Mouse (Mus musculus) c-Kit-positive CD71-positive TER-119-positive erythroid progenitor cells, embryonic 14.5 days (primary cell): ENCODE results near the gene Bcl2l13.
A peak's percentile ranks its signal among the peaks of the same experiment; 100 is the strongest.
"Not testable (repeated sequence)": the region's sequence is repeated elsewhere in the genome, so short reads cannot be mapped to it uniquely, and the experiment has no call there.

Experiments
- DNase-seq: peaks from one replicate; pipeline ENCODE4 v3.0.0-alpha.2; 2013; ENCODE audit warnings: low spot score

Bcl2l13 gene

GRCm38 (mm10) chr6:120835474-120836374 is at the start of gene Bcl2l13:
Gene Bcl2l13 (plus strand): TSS chr6:120836212.
- peak; percentile 88 for DNase-seq

- no peak for DNase-seq
Observed at GRCm38 (mm10) chr6:120788068-120788607, 47.9 kb upstream of the Bcl2l13 start.

GRCm38 (mm10) chr6:120788904-120789303 is 47.1 kb upstream of the Bcl2l13 start:
- peak; percentile 49 for DNase-seq

GRCm38 (mm10) chr6:120790153-120790552 is 45.9 kb upstream of the Bcl2l13 start:
- no peak for DNase-seq

- no peak for DNase-seq
Observed at GRCm38 (mm10) chr6:120790717-120791116, 45.3 kb upstream of the Bcl2l13 start.

- DNase-seq, result no peak
Observed at GRCm38 (mm10) chr6:120792947-120793346, 43.1 kb upstream of the Bcl2l13 start.

GRCm38 (mm10) chr6:120795422-120796086 is 40.5 kb upstream of the Bcl2l13 start:
- no peak for DNase-seq

GRCm38 (mm10) chr6:120796111-120796510 is 39.9 kb upstream of the Bcl2l13 start:
- DNase-seq, result no peak

GRCm38 (mm10) chr6:120798019-120798418 is 38.0 kb upstream of the Bcl2l13 start:
- no peak for DNase-seq

GRCm38 (mm10) chr6:120798905-120799304 is 37.1 kb upstream of the Bcl2l13 start:
- no peak for DNase-seq

- DNase-seq, result no peak
Observed at GRCm38 (mm10) chr6:120799581-120800041, 36.4 kb upstream of the Bcl2l13 start.

GRCm38 (mm10) chr6:120806999-120807737 is 28.8 kb upstream of the Bcl2l13 start:
- no peak for DNase-seq

GRCm38 (mm10) chr6:120807738-120808081 is 28.3 kb upstream of the Bcl2l13 start:
- no peak for DNase-seq

- DNase-seq, result not testable (repeated sequence)
Observed at GRCm38 (mm10) chr6:120811999-120812398, 24.0 kb upstream of the Bcl2l13 start.

GRCm38 (mm10) chr6:120819294-120819693 is 16.7 kb upstream of the Bcl2l13 start:
- no peak for DNase-seq

GRCm38 (mm10) chr6:120820144-120820543 is 15.9 kb upstream of the Bcl2l13 start:
- DNase-seq, result no peak

GRCm38 (mm10) chr6:120820941-120821340 is 15.1 kb upstream of the Bcl2l13 start:
- DNase-seq, result no peak

- no peak for DNase-seq
Observed at GRCm38 (mm10) chr6:120821715-120822114, 14.3 kb upstream of the Bcl2l13 start.

- DNase-seq, result peak; percentile 96
Observed at GRCm38 (mm10) chr6:120822307-120822928, 13.6 kb upstream of the Bcl2l13 start, which contains the start of gene Atp6v1e1. Gene Atp6v1e1 (minus strand): TSS chr6:120822793.

GRCm38 (mm10) chr6:120822937-120823614 is 12.9 kb upstream of the Bcl2l13 start:
- no peak for DNase-seq

- DNase-seq, result peak; percentile 81
Observed at GRCm38 (mm10) chr6:120830056-120830455, 6.0 kb upstream of the Bcl2l13 start.
